Mouse (Mus musculus): ENCODE measurements at regions not wholly inside any gene's neighbourhood (a gene's known extent, or its start where the extent isn't known, plus 50 kb on each side); places are given as distances from the start of the nearest gene placed in this dataset.

DNA sequence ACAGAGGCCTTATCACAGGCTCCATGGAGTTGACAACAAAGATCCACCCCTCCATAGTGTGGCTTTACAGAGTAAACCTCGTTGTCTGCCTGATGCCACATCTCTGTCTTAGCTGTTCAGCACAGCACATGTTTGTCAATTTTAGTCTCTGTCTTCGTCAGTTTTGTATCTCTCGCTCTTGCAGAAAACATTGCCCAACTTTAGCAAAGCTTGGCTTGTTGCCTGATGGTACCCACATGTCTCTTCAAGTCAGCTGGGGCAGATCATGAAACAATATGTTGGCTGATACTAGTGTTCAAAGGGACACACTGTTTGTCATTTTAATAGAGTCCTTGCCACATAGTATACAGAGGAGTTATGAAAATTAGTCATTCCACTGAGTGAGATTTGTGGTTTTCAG lies 152.7 kb upstream of the Slc22a23 start:
- DNase-seq (ENCODE audit: low spot score) (no peak), ATAC-seq (no peak)
- Histone ChIP-seq H3K9me3 (ENCODE audit: low read length) (no peaks in the 10 kb centered on the region), H3K9ac (replicated peaks; ENCODE audit: low read depth) (no peak overlapping the region), H3K4me2 (replicated peaks; ENCODE audit: low read depth, low read length) (no peak overlapping the region), H3K27ac (ENCODE audit: low read length) (no peak overlapping the region), H3K4me1 (ENCODE audit: insufficient read depth, low read depth, low read length) (no peaks in the 10 kb centered on the region), H3K4me3 (ENCODE audit: low read depth, low read length) (no peak overlapping the region), H3K36me3 (ENCODE audit: insufficient read depth, low read length) (no peaks in the 10 kb centered on the region), H3K27me3 (replicated peaks; ENCODE audit: insufficient read depth, low read length) (no peaks in the 10 kb centered on the region)
- TF ChIP-seq CTCF (IDR thresholded peaks at IDR 0.05): no peak
- no peak for TF ChIP-seq EP300 (IDR thresholded peaks at IDR 0.05)
- 61% methylated on average over 3 of the region's 3 CpGs for WGBS

DNA sequence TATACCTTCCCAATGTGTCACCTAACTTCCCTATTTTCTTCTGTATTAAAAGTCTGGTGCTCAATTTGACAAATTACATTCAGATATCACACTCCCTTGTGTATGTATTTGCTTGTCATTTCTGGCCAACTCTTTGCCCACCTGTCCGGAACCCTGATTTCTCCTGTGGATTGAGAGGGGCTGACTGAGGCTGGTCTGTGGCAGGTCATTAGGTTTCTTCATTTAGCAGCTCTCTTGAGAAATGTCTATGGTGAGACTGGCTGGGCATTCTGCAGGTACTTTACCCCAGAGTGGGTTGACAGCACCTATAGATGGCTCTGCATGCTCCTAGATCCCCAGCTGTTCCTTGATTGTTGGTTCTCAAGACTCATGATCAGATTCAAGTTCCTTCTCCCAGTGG lies 139.8 kb upstream of the Slc22a23 start:
- H3K4me1 ChIP-seq (ENCODE audit: insufficient read depth, low read depth, low read length): no peaks in the 10 kb centered on the region
- DNase-seq (ENCODE audit: low spot score) (no peak), ATAC-seq (no peak)
- H3K4me3 ChIP-seq (ENCODE audit: low read depth, low read length): no peak overlapping the region
- no peaks in the 10 kb centered on the region for H3K36me3 ChIP-seq (ENCODE audit: insufficient read depth, low read length)
- no peak overlapping the region for H3K9ac ChIP-seq (replicated peaks; ENCODE audit: low read depth)
- no peaks in the 10 kb centered on the region for H3K27me3 ChIP-seq (replicated peaks; ENCODE audit: insufficient read depth, low read length)
- no peak overlapping the region for H3K4me2 ChIP-seq (replicated peaks; ENCODE audit: low read depth, low read length)
- TF ChIP-seq CTCF (IDR thresholded peaks at IDR 0.05): no peak
- TF ChIP-seq EP300 (IDR thresholded peaks at IDR 0.05): no peak
- no peaks in the 10 kb centered on the region for H3K9me3 ChIP-seq (ENCODE audit: low read length)
- no peak overlapping the region for H3K27ac ChIP-seq (ENCODE audit: low read length)
- 97% methylated on average over 1 of the region's 1 CpGs for WGBS

DNA sequence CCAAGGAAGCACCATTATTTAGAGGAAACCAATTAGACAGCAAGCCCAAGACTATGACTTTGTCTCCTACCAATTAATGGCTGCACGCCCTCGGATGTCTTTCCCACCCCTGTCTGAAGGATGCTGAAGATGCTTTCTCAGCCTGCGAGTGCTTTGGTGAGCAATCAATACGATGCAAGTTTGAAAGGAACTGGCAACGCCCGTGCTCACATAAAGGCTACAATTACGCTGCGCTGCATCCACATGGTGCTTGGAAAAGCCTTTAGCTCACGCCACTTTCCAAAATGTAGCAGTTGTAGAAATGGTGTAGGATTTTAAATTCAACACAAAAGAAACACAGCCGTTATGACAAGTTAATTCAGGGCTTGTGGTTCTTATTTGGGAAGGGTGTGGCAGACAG lies 136.5 kb upstream of the Slc22a23 start:
- DNase-seq (ENCODE audit: low spot score) (no peak), ATAC-seq (no peak)
- Histone ChIP-seq H3K27ac (ENCODE audit: low read length) (no peak overlapping the region), H3K9me3 (ENCODE audit: low read length) (no peaks in the 10 kb centered on the region), H3K27me3 (replicated peaks; ENCODE audit: insufficient read depth, low read length) (no peaks in the 10 kb centered on the region), H3K4me2 (replicated peaks; ENCODE audit: low read depth, low read length) (no peak overlapping the region), H3K4me1 (ENCODE audit: insufficient read depth, low read depth, low read length) (no peaks in the 10 kb centered on the region), H3K4me3 (ENCODE audit: low read depth, low read length) (no peak overlapping the region), H3K9ac (replicated peaks; ENCODE audit: low read depth) (no peak overlapping the region), H3K36me3 (ENCODE audit: insufficient read depth, low read length) (no peaks in the 10 kb centered on the region)
- WGBS: 89% methylated on average over 10 of the region's 10 CpGs
- no peak for TF ChIP-seq CTCF (IDR thresholded peaks at IDR 0.05)
- no peak for TF ChIP-seq EP300 (IDR thresholded peaks at IDR 0.05)

DNA sequence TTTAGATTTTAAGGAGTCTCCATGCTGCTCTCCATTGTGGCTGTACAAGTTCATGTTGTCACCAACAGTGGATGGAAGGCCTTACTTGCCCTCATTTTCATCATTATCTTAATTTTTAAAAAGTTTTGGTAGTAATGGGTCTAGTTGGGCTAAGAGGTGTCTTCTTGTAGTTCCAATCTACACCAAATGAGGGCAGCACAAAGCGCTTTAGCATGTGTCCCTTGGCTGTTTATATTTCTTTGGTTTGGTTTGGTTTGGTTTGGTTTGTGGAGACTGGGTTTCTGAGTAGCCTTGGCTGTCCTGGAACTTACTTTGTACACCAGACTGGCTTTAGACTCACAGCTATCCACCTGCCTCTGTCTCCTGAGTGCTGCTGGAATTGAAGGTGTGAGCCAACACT lies 125.4 kb upstream of the Slc22a23 start:
- H3K4me1 ChIP-seq (ENCODE audit: insufficient read depth, low read depth, low read length): no peaks in the 10 kb centered on the region

GRCm38 (mm10) chr13:34469568-34469967 lies 124.6 kb upstream of the Slc22a23 start:
- ATAC-seq: no peak
- no peak for TF ChIP-seq EP300 (IDR thresholded peaks at IDR 0.05)
- no peak for DNase-seq (ENCODE audit: low spot score)
- H3K9me3 ChIP-seq (ENCODE audit: low read length): no peaks in the 10 kb centered on the region
- H3K4me3 ChIP-seq (ENCODE audit: low read depth, low read length): no peak overlapping the region
- H3K4me1 ChIP-seq (ENCODE audit: insufficient read depth, low read depth, low read length): no peaks in the 10 kb centered on the region
- H3K36me3 ChIP-seq (ENCODE audit: insufficient read depth, low read length): no peaks in the 10 kb centered on the region
- H3K27ac ChIP-seq (ENCODE audit: low read length): no peak overlapping the region
- 60% methylated on average over 5 of the region's 5 CpGs for WGBS
- no peak overlapping the region for H3K9ac ChIP-seq (replicated peaks; ENCODE audit: low read depth)
- H3K4me2 ChIP-seq (replicated peaks; ENCODE audit: low read depth, low read length): no peak overlapping the region
- H3K27me3 ChIP-seq (replicated peaks; ENCODE audit: insufficient read depth, low read length): no peaks in the 10 kb centered on the region

More for the DNA sequence above, 125.4 kb upstream of the Slc22a23 start:
- WGBS: 72% methylated on average over 1 of the region's 1 CpGs
- Histone ChIP-seq H3K4me3 (ENCODE audit: low read depth, low read length) (no peak overlapping the region), H3K27ac (ENCODE audit: low read length) (no peak overlapping the region), H3K27me3 (replicated peaks; ENCODE audit: insufficient read depth, low read length) (no peaks in the 10 kb centered on the region), H3K9ac (replicated peaks; ENCODE audit: low read depth) (no peak overlapping the region), H3K36me3 (ENCODE audit: insufficient read depth, low read length) (no peaks in the 10 kb centered on the region), H3K4me2 (replicated peaks; ENCODE audit: low read depth, low read length) (no peak overlapping the region), H3K9me3 (ENCODE audit: low read length) (no peaks in the 10 kb centered on the region)
- no peak for ATAC-seq
- no peak for DNase-seq (ENCODE audit: low spot score)
- TF ChIP-seq CTCF (IDR thresholded peaks at IDR 0.05) (peak; percentile 40), EP300 (IDR thresholded peaks at IDR 0.05) (no peak)

- ATAC-seq (no peak), DNase-seq (ENCODE audit: low spot score) (no peak)
- H3K4me2 ChIP-seq (replicated peaks; ENCODE audit: low read depth, low read length): no peak overlapping the region
- WGBS: 34% methylated on average over 3 of the region's 3 CpGs
- no peak for TF ChIP-seq EP300 (IDR thresholded peaks at IDR 0.05)
- TF ChIP-seq CTCF (IDR thresholded peaks at IDR 0.05): no peak
- 0 out of 2 replicates have a peak, but pooled peaks cover under 1% of the 10 kb centered on the region for H3K4me1 ChIP-seq (ENCODE audit: insufficient read depth, low read depth, low read length)
- H3K36me3 ChIP-seq (ENCODE audit: insufficient read depth, low read length): no peaks in the 10 kb centered on the region
- no peak overlapping the region for H3K27ac ChIP-seq (ENCODE audit: low read length)
- H3K9me3 ChIP-seq (ENCODE audit: low read length): no peaks in the 10 kb centered on the region
- no peaks in the 10 kb centered on the region for H3K27me3 ChIP-seq (replicated peaks; ENCODE audit: insufficient read depth, low read length)
- no peak overlapping the region for H3K4me3 ChIP-seq (ENCODE audit: low read depth, low read length)
- H3K9ac ChIP-seq (replicated peaks; ENCODE audit: low read depth): no peak overlapping the region
These were observed 123.3 kb upstream of the Slc22a23 start for GRCm38 (mm10) chr13:34468132-34468748.

All from lung, postnatal 0 days (tissue).